Mouse (Mus musculus): ENCODE results near the gene Aldh5a1.

Aldh5a1 gene

DNA sequence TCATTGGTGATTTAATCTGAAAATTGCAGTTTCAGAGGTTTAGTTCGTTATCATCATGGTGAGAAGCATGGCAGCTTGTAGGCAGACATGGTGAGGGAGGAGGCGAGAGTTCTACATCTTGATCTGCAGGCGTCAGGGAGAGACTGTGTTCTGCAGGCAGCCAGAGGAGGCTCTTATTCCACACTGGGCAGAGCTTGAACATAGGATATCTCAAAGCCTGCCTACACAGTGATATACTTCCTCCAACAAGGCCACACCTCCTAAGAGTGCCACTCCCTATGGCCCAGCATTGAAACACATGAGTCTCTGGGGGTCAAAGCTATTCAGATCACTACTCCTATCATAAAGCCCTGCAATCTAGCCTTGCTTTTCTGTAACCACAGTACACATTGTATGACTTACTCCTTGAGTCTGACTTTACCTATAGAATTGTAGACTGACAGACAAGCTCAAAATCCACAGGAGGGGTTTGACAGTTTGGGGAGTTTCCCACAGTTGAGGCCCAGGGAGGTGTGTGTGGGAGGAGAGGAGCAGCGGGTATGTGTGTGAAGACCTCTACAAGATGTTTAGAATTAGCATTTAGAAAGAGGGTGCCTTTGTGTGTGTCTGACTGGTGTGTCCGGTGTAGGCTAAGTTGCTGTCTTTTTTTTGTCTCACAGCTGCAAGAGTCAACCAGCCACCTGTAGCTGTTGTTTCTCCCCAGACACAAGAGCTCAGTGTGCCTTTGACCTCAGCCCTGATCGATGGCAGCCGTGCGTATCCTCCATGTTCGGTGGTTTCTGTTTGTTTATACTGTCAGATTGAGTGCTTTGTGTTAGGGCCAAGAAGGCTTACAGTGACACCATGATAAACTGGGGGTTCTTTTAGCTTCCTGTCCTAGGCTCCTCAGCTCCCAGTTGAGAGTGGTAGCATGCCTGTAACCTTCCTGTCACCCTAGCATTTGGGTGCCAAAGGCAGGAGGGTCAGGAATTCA is 70.7 kb downstream of the Aldh5a1 start:
- DNase-seq (ENCODE audit: low spot score in 2 of 2), result no peak

DNA sequence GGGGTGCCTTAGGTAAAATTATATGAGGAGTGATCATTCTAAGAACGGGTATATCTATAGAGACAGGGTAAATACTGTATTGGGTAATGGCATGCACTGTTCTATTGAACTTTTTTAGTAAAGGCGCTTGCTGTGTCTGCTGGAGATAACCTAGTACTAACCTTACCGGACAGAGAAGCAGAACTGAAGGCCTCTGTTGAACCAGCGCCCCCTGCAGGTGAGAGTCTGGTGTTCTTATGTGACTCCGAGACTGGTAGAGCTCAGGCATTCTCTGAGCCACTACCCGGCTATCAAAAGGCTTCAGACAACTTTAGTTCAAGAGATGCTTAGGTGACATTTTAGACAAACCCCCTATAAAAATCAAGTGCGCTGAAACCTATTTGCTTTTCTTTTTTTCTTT is 74.9 kb downstream of the Aldh5a1 start:
- DNase-seq (ENCODE audit: low spot score in 2 of 2), result peak in 1 of 2 experiments; percentile 20

DNA sequence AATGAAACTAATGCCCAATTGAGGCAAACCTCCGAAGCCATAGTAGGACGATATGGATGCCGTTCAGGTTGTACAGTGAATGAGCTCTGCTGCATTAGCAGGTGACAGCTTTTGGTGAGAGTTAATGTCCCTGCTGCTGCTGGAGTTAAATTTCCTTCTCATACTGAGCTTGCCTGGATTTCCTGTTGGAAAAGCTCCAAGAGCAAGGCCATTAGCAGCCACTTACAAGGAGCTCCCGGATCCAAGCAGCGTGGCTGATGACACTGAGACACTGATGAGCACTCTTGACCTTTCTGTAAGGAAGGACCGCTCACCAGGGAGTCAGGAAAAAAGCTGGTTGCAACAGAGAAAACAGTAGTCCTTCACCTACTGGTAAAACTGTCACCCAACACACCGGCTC is 75.4 kb downstream of the Aldh5a1 start:
- no peak for DNase-seq (ENCODE audit: low spot score in 2 of 2)

DNA sequence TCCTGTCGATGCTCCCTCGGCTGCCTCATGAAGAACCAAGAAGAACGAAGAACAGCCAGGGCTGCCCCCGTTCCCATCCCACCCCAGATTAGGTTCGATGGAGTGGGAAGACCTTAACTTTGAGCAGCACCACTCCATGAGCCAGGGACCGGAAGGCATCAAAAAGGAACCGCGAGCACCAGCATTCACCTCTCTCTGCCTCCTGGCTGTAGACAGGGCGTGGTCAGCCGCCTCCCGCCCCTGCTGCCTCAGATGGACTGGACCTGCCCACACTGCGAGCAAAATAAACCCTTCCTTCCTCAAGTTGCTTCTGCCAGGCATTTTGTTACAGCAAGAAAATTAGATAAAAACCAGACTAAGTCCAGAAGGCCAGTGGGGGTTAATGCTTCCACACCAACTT is 76.4 kb downstream of the Aldh5a1 start:
- DNase-seq (ENCODE audit: low spot score in 2 of 2), result no peak

DNA sequence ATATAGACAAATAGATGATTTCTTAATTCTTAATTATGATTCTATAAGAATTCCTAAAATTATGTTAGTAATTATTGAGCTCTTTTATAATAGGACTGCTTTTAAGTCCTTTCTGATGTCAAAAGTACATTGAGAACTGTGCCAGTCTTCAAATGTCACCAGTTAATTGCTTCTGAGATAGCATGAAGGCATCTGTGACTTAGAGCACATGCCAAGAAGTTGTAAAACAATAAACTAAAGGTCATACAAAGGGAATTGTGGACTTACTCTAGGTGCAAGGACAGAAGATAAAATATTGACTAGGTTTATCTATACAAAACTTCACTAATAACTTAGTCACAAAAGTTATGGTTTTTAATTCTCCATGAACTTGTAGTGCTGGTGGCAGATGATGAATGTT is 78.3 kb downstream of the Aldh5a1 start:
- no peak for DNase-seq (ENCODE audit: low spot score in 2 of 2)
